Mouse (Mus musculus) left cerebral cortex, adult 9 months (tissue): ENCODE results near the gene Napa.

Source experiments
- DNase-seq, 2 experiments: peaks; one replicate each; pipeline ENCODE4 v3.0.0; 2022; ENCODE audit warnings: low spot score in 2 of 2

The Napa gene

DNA sequence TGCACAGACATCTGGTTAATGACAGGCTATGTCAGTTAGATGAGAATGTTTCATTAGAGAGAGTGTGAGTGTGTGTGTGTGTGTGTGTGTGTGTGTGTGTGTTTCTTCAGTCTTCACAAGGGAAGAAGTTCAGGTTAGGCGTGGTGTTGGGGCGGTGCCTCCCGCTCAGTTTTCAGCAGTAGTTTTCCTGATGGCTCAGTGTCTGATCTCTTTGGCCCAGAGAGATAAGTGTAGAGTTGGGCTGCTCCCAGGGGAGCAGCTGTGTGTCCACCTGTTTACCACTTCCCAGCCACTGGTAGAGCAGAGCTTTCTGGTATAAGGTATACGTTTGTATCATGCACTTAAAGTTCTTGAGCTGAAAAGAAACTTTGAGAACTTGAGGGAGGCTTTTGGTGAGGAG lies 1.6 kb downstream of the Napa start:
- no peak for DNase-seq

DNA sequence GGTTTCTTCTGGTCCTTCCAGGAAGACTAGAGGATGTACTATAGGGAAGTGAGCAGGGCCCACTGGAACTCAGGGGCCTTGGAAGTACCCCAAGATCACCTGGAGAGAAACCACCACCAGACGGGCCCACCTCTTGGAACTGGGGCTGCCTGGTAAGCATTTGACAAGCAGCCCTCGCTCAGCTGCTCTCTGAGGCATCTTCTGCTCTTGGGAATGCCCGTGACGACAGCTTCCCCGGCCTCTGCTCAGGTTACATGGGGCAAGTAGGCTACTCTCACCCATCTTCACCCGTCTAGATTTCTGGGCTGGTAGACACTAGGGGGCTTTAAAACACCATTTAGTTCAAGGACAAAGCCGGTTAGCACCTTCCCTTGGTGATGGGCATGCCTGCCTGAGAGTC lies 2.8 kb downstream of the Napa start:
- no peak for DNase-seq

DNA sequence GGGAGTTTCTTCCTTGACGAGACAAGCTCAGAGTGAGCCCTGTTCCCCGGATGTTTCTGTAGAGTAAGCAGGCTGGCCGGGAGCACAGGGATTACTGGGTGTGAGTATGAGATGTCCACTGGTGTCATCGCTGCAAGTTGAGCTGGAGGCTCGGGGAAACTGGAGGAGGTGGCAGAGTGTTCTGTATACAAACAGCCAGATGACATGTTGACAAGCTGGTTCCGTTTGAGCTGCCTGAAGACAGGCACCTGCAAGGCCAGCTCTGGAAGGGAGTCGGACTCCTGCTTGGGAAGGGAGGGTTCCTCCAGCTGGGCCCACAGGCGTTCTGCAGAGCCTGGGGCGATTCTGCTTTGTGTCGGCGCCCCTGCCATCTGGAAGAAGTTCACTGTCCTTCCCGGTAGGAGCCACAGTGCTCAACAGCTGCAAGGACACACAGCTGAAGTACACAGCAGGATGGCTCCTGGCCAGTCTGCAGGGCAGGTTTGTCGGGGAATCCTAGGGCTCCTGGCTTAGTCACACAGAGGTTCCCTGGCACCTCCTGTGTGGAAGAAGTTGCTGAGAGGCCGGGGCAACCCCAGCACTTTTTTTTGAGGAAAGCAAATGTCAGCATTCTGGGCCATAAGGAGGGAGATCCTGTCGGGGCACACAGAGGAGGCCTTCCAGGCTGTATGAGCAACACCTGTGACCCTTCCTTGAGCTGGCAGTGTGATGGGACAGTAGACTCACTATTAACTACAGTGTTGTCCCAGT lies 3.6 kb downstream of the Napa start:
- no peak for DNase-seq

DNA sequence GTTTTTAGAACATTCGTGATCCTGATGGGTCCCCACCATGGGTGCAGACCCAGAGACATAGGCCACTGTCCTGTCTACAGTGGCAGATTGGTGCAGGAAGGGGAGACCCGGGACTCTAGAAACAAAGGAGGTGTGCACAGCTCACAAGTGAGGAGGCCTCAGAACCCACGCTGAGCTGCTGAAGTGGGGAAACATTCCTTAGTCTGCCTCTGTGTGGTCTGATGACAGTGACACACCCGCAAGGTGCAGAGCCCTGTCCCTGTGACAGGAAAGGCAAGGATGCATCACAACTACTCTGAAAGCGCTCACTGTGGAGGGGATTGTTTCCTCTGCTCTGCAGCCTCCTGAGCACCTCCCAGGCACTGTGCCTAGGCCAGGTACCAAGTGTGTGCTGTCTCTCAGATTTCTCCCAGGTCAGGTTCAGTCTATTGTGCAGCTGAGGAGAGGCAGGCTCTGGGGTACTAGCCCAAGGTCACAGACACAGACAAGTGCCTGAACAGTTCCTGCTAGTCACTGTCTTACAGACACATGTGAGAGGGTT lies 4.5 kb downstream of the Napa start:
- DNase-seq = no peak

DNA sequence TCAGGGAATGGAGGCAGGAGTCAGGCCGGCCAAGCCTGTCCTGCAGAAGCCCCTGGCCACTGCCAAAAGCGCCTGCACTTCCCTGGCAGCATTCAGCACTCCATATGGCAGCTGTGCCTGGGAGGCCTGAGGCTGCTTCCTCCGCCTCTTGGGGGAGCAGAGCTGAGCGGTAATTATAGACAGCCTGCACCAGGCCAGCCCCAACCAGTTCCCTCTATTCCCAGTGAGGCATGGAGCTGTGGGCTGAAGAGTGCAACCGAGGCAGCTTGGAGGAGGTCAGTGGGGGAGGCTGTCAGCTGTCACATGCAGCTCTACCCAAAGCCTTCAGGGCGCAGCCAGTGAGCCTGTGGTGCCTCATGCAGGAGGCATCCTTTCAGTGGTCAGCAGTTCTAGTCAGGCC lies 5.5 kb downstream of the Napa start:
- DNase-seq = peak; percentile 84 to 88

DNA sequence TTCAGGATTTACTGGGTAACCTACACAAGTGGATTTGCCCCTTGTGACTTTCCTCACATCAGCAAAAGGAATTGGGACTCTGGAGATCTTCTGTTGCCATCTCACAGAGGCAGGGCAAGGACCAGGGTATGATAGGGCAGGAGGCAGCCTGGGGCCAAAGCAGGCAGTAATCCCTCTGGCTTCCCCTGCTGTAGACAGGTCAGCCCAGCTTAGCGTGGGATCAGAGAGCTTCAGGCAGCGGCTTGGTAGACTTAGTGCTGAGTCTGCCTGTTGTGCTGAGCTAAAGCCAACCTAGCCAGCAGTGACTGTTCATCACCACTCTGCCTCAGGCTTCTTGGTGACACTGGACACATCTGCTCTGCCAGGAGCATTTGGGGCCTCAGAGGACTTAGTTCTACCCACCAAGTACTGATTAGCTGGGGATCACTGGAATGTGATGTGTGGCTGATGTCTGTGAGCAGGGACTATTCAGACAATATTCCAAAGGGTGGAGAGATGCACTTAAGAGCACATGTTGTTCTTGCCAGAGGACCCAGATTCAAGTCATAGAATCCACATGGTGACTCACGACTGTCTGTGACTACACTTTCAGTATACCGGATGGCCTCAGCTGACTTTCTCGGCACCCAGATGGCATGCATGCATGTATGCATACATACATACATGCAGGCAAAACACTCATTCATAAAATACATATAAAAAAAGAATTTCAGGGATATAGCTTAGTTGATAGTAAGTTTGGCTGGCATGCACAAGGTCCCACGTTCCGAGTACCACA lies 6.5 kb downstream of the Napa start:
- no peak for DNase-seq

DNA sequence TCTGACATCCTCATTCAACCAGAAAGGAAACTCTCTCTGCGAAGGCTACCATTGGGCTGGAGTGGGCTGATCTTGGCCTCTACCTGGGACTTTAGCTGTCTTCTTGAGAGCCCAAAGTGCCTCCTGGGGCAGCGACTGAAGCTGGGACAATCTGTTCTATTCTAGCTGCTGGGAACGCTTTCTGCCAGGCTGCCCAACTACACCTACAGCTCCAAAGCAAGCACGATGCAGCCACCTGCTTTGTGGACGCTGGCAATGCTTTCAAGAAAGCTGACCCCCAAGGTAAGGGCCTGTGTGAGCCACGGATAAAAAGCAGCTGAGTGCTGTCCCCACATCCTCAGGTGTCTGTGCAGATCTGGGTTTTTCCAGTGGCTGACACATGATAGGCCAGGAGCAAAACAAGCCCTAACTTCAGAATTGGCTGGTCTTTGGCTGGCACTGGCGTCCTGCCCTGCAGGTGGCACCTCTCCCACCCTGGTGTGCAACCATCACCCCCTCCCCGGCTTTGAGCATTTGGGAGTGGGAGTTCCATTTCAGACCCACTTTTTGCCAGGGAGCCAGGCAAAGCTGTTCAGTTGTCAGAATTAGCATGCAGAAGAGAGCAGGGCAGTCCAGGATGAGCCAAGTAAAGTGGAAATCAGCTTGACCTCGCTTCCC lies 10.8 kb downstream of the Napa start:
- no peak for DNase-seq

DNA sequence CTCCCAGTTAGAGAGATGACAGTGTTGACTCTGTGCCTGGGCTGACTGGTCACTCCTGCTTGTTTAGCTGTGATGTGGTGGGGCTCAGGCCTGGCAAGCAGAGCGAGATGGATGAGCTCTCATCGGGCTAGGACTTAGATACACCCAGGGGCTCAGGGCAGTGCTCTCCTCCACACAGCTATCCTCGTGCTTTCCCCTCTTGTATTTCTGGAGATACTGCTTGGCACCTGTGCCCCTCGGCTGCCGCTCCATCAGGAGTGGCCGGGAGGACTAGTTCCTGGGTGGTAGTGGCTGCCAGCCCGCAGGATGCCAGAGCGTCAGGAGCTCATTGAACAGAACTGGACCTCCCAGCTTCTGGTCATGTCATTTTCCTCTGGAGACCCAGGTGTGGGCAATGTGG lies 11.9 kb downstream of the Napa start:
- no peak for DNase-seq

DNA sequence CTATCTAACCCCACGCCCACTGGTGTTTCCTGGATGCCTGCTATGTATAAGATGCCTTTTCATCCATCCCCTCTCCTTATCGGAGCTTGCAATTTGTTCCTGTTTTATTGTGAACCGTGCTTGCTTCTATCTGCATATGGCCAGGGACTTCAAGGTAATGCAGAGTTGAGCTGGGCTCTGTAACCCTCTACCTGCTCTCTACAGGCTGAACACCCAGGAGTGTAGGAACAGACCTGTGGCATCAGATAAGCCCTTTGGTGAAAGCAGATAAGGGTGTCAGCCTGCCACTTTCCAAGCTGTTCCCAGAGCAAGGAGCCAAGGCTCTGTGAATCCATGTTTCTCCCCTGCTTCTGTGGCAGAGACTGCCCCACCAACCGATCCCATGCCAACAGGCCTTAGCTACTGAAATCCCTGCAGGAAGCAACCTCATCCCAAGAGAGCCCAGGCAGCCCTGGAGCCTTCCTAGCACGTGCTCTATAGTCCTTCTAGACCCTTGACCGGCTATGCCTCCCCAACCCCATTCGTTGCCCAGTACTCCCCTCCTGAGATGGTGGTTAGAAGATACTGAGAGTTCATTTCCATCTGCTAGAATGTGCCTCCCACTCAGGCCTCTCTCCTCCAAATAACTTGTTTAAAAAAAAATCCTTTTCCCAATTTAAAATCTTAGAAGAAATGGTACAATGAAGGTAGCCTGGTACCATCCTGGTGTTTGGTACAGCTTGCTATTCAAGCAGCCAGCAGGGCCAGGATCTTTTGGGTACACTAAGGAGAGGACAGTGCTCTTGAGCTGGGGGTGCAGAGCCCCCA lies 13.2 kb downstream of the Napa start:
- DNase-seq = no peak

DNA sequence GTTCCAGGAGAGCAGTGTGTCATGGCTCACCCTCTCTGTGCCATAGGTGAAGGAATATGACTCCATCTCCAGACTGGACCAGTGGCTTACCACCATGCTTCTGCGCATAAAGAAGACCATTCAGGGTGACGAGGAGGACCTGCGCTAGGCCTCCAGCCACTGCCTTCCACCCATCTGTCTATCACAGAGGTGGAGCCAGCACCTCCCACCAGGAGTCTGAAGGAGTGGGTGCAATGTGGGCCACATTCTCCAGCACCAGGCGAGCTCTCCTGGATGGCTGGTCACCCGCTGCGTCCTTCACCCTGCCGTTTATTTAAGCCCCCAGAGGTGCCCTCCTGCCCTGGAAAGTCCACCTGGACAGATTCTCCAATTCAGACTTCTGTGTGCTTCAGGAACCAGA lies 18.2 kb downstream of the Napa start:
- DNase-seq = no peak

DNA sequence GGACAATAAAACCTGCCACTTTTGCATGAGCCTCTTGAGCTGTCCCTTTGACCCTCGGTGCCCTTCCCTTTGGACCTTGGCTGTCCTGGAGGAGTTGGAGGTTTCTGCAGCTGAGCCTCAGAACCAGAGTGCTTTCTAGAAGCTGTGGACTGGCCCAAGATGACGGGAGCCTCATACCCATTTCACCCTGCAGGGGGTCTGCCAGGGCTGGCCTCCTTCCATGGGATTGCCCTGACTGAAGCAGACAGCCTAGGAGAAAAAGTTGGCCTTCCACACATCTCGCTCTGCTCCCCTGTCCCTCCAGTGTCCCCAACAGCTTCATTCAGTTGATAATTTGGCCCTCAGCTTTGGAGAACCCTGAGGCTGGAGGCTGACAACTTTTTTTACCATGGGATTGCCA lies 18.8 kb downstream of the Napa start:
- no peak for DNase-seq

DNA sequence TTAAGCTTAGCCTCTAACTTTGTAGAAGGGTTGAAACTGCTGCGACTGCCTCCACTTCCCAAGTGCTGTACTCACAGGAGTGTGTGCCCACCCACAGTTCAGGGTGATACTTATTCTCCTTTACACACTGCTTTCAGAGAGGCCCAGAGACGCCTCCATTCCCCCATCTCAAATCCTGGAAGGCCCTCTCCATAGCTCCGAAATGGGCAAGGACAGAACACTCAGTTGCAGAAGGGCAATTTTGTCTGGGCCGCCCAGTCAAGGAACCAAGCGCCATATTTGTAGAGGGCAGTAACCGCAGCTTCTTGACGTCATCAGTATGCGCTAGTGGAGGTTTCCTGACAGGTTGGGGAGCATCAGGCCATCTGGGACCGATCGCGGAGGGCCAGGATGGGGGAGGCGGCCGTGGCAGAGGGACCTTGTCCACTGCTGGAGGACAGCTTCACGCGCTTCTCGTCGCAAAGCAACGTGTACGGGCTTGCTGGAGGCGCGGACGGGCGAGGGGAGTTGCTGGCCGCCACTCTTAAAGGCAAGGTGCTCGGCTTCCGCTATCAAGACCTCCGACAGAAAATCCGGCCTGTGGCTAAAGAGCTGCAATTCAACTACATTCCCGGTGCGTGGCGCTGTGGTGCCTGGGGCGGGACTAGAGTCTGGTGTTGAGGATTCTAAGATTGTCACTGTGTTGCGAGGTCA lies 21.5 kb downstream of the Napa start, which contains the start of gene Kptn:
Gene Kptn (plus strand): TSS at position 327 of the 693 bp plus-strand sequence.
- DNase-seq = peak; percentile 83 to 93

DNA sequence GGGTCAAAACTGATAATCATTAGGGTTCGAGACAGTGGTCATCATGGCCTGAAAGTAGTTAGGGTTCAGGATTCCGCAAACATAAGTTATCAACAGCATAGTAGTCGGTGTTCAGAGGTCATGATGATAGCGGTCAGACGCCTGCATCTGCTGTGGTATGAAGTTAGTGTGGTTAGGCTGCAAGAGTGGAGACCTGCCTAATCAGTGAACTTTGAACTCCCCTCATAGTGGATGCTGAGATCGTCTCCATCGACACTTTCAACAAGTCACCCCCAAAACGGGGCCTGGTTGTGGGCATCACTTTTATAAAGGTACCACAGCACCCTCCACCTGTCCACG lies 22.0 kb downstream of the Napa start:
- DNase-seq = no peak

DNA sequence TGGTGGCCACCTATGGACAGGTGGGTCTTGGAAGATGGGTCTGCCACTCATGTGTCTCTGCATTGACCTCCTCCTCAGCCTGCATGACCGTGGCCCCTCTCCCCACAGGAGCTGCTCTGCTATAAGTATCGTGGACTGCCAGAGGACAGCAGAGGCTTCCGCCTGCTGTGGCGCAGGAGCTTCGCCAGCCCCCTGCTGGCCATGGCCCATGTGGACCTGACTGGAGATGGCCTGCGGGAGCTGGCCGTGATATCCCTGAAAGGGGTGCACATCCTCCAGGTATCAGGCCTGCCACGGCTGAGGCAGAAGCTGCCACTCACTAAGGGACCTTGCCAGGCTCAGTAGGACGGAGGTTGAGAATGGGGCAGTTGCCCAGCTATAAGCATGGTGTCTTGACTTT lies 27.6 kb downstream of the Napa start:
- no peak for DNase-seq

DNA sequence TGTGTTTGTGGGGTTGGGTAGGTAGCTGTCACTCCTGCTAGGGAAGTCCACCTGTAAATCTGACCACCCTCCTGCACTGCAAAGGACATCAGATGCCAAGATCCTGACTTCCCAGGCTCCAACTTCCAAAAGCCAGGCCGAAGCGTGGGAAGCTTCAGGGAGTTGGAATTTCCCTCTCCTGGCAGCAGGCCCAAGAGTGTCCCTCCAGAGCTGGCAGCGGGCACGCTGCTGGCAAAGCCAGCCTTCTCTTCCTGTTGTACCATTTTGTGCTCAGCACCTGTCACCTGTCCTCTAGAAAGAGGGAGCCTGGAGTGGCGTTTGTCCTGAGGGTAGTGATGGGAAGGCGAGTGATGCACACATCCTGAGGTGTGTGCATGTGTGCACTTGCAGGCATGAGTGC lies 30.1 kb downstream of the Napa start:
- no peak for DNase-seq

DNA sequence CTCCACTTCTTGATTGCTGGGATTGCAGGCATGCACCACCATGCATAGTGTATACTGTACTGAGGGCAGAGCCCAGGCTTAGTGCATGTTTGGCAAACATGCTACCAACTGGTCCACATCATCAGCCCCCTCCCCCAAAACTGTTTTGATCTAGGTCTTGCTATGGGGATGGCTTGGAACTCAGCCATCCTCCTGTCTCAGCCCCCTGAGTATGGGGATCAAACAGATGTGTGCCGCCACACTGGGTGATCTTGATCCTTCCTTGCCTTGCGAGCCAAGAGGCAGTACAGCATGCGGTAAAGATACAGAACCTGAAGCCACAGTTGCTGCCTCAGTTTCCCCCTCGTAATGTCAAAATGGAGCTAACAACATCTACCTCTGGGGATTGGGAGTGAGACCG lies 30.6 kb downstream of the Napa start:
- DNase-seq = no peak

DNA sequence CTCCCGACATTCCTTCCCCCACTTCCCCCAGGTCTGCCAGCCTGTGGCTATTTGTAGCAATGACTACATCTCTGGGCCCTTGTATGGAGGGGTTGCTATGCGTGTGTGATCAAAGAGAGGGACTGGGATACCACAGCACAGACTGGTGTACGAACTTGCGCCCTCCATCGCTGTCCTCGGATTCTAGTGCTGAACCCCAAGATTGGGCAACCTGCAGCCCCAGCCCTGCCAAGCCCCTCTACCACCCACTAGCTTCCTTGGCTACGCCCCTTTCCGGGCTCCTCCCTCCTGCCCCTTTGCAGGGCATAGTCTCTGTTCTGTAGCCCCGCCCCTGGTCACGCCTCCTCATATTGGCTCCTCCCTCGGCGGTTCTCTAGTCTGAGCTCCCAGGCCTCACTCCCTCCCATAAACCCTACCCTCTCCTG lies 31.2 kb downstream of the Napa start, which contains the start of gene Slc8a2:
Gene Slc8a2 (plus strand): TSS at position 406 of the 425 bp plus-strand sequence.
- DNase-seq = peak; percentile 81 to 92

DNA sequence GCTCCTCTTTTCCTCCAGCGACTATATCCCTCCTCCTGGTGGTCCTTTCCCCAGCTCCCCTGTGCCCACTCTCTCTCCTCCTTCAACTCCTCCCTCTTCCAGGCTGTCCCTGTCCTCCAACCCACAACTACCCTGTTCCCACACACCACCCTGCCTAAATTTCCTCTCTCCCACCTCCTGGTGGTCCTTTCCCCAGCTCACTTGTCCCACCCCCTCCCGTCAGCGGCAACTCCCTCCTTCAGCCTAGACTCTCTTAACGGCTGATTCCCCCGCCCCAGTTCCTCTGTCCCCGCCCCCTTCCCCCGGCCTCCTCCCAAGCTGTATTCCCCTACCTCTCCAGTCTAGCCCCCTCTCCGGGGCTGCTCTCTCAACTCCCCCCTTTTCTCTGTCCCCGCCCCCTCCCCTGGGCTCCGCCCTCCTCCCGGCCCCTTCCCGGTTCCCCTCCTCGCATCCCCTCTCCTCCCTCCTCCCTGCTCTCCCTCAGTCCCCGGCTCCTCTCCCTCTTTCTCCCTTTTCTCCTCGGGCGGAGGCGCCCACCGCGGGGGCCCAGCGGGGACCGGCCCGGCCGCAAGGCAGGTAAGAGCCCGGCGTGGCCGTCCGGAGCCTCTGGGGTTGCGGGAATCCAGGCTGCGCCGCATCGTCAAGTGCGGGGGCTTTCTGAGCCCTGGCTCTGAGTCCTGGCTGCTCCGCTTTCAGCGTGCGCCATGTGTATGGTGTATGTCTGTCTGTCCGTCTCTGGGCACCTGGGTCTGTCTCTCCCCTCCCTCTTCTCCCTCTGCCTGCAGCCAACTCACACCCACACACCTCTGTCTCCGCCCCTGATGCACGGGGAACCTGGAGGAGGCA lies 31.8 kb downstream of the Napa start:
- peak in 1 of 2 experiments; percentile 68 for DNase-seq

DNA sequence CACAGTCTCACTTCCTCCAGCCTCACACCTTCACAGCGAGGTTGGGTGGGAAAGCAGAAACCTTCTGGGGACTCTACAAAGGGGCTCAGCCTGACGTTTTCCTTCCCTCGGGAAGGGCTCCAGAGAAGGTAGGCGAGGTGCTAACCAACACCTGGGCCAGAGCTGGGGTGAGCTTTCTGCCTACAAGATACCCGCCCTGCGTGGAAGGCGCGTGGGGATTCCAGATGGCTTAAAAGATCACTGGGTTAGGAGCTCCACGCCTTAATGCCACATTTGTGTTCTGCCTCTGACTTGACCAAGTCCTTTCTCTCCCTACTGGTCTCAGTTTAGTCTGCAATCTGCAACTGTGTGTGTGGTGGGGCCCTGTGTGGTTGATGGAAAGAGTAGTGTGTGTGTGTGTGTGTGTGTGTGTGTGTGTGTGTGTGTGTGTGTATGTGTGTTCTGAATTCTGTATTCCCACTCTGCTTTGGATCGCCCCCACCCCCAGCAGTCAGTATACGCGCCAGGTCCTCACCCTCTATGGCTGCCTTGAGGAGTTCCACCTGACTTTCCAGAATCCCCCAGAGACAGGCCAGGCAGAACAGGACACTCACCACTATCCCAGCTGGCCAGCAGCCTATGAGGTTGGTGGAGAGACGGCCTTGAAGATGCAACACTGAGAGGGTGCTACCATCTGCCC lies 32.8 kb downstream of the Napa start:
- DNase-seq = no peak
